Mouse (Mus musculus): ENCODE results near the gene Ada.

The Ada gene

GRCm38 (mm10) chr2:163732021-163732420 is 18.0 kb downstream of the Ada start:
- no peak for DNase-seq (ENCODE audit: extremely low spot score)

- DNase-seq (ENCODE audit: extremely low spot score): no peak
Observed at GRCm38 (mm10) chr2:163728300-163728699, 21.7 kb downstream of the Ada start.

GRCm38 (mm10) chr2:163726766-163727393 is 23.2 kb downstream of the Ada start:
- DNase-seq (ENCODE audit: extremely low spot score): no peak

GRCm38 (mm10) chr2:163722550-163722949 is 27.5 kb downstream of the Ada start:
- no peak for DNase-seq (ENCODE audit: extremely low spot score)

- no peak for DNase-seq (ENCODE audit: extremely low spot score)
Observed at GRCm38 (mm10) chr2:163719616-163720015, 30.4 kb downstream of the Ada start.

GRCm38 (mm10) chr2:163718951-163719603 is 31.0 kb downstream of the Ada start:
- DNase-seq (ENCODE audit: extremely low spot score): peak; percentile 85

- no peak for DNase-seq (ENCODE audit: extremely low spot score)
Observed at GRCm38 (mm10) chr2:163718526-163718925, 31.5 kb downstream of the Ada start.

- peak; percentile 29 for DNase-seq (ENCODE audit: extremely low spot score)
Observed at GRCm38 (mm10) chr2:163716853-163717252, 33.2 kb downstream of the Ada start.

GRCm38 (mm10) chr2:163716448-163716847 is 33.6 kb downstream of the Ada start:
- DNase-seq (ENCODE audit: extremely low spot score): no peak

- DNase-seq (ENCODE audit: extremely low spot score): no peak
Observed at GRCm38 (mm10) chr2:163713340-163713739, 36.7 kb downstream of the Ada start.

GRCm38 (mm10) chr2:163712874-163713273 is 37.2 kb downstream of the Ada start:
- no peak for DNase-seq (ENCODE audit: extremely low spot score)

GRCm38 (mm10) chr2:163712473-163712872 is 37.6 kb downstream of the Ada start:
- no peak for DNase-seq (ENCODE audit: extremely low spot score)

GRCm38 (mm10) chr2:163711368-163711868 is 38.6 kb downstream of the Ada start:
- DNase-seq (ENCODE audit: extremely low spot score): no peak

GRCm38 (mm10) chr2:163710606-163711159 is 39.4 kb downstream of the Ada start:
- no peak for DNase-seq (ENCODE audit: extremely low spot score)

GRCm38 (mm10) chr2:163710000-163710399 is 40.0 kb downstream of the Ada start:
- no peak for DNase-seq (ENCODE audit: extremely low spot score)

GRCm38 (mm10) chr2:163708763-163709250 is 41.2 kb downstream of the Ada start:
- no peak for DNase-seq (ENCODE audit: extremely low spot score)

GRCm38 (mm10) chr2:163708321-163708720 is 41.7 kb downstream of the Ada start:
- DNase-seq (ENCODE audit: extremely low spot score): no peak

GRCm38 (mm10) chr2:163703599-163704260 is 46.3 kb downstream of the Ada start:
- no peak for DNase-seq (ENCODE audit: extremely low spot score)

GRCm38 (mm10) chr2:163702921-163703320 is 47.1 kb downstream of the Ada start:
- DNase-seq (ENCODE audit: extremely low spot score): no peak

- DNase-seq (ENCODE audit: extremely low spot score): no peak
Observed at GRCm38 (mm10) chr2:163702431-163702830, 47.6 kb downstream of the Ada start.

GRCm38 (mm10) chr2:163699078-163699780 is 50.8 kb downstream of the Ada start:
- DNase-seq (ENCODE audit: extremely low spot score): no peak
